Comparison of ENCODE assay signal across 12 mouse cellular contexts in genomic region chr7:112444985-112445367, GRCm38 (mm10). TPM values are rescaled to one million over a fixed set of nuclear protein-coding genes. Genes with fewer than 3 reads are reported as not detected.
DNase-seq lines count a peak whose midpoint lies in the region; ATAC-seq lines count a peak whose summit lies in the region.
"Had no signal": no experiment of that assay in that cellular context is flagged by ENCODE, and none has a peak within 500 bp of the region (broad histone marks: within the 10 kb centered on the region; RNA-seq: fewer than 3 reads in every experiment).

No protein-coding gene starts in this region.

- no peak; the same call in 1 of the 2 replicates for ATAC-seq in kidney, embryonic 15.5 days (replicated peaks; ENCODE audit: low FRiP score)
- no peak for ATAC-seq in embryonic facial prominence, embryonic 15.5 days (ENCODE audit: insufficient number of reproducible peaks, low FRiP score, low TSS enrichment, low read depth)
- ATAC-seq in hindbrain, embryonic 14.5 days (ENCODE audit: low FRiP score) = 0 out of 2 replicates have a peak, but pooled peaks have one; percentile 11
- peak; percentile 53 for ATAC-seq in midbrain, embryonic 15.5 days (replicated peaks)
- ATAC-seq in inflammation-experienced regulatory T-cells, adult 6 months = no peak
- ATAC-seq in monocyte, adult 5-6 weeks (replicated peaks; ENCODE audit: insufficient number of reproducible peaks, low FRiP score, low TSS enrichment, poor library complexity, severe bottlenecking) = no peak

- no peak overlapping the region for H3K4me3 ChIP-seq in kidney, embryonic 15.5 days (replicated peaks)
- H3K4me3 ChIP-seq in embryonic facial prominence, embryonic 15.5 days (replicated peaks) = no peak overlapping the region
- H3K4me3 ChIP-seq in hindbrain, embryonic 14.5 days (replicated peaks; ENCODE audit: low read length) = no peak overlapping the region
- H3K4me3 ChIP-seq in midbrain, embryonic 15.5 days = no peak overlapping the region
- H3K4me3 ChIP-seq: myocyte had no signal

- no peaks in the 10 kb centered on the region for H3K27me3 ChIP-seq in kidney, embryonic 15.5 days
- no peaks in the 10 kb centered on the region for H3K27me3 ChIP-seq in embryonic facial prominence, embryonic 15.5 days
- no peaks in the 10 kb centered on the region for H3K27me3 ChIP-seq in hindbrain, embryonic 14.5 days (ENCODE audit: control insufficient read depth, insufficient read depth, low read length)
- H3K27me3 ChIP-seq in midbrain, embryonic 15.5 days (replicated peaks) = no peaks in the 10 kb centered on the region
- H3K27me3 ChIP-seq: CH12.LX had no signal

- 0 out of 2 replicates have a peak, but pooled peaks cover 4% of the 10 kb centered on the region for H3K9me3 ChIP-seq in kidney, embryonic 15.5 days (replicated peaks)
- no peaks in the 10 kb centered on the region for H3K9me3 ChIP-seq in embryonic facial prominence, embryonic 15.5 days (replicated peaks)
- H3K9me3 ChIP-seq in hindbrain, embryonic 14.5 days (ENCODE audit: control insufficient read depth, low read length) = no peaks in the 10 kb centered on the region; the same call in 1 of the 2 replicates
- no peaks in the 10 kb centered on the region for H3K9me3 ChIP-seq in midbrain, embryonic 15.5 days

- H3K27ac ChIP-seq in kidney, embryonic 15.5 days = peak overlapping the region; percentile 54; the same call in 1 of the 2 replicates
- peak overlapping the region; percentile 63; the same call in 1 of the 2 replicates for H3K27ac ChIP-seq in embryonic facial prominence, embryonic 15.5 days (replicated peaks)
- peak overlapping the region; percentile 64 for H3K27ac ChIP-seq in hindbrain, embryonic 14.5 days
- peak overlapping the region; percentile 65 for H3K27ac ChIP-seq in midbrain, embryonic 15.5 days

- no peak overlapping the region for H3K9ac ChIP-seq in kidney, embryonic 15.5 days
- H3K9ac ChIP-seq in embryonic facial prominence, embryonic 15.5 days = no peak overlapping the region
- 0 out of 2 replicates have a peak overlapping the region, but pooled peaks have one; percentile 35 for H3K9ac ChIP-seq in hindbrain, embryonic 14.5 days
- H3K9ac ChIP-seq in midbrain, embryonic 15.5 days = no peak overlapping the region

- WGBS in kidney, embryonic 15.5 days = 27% methylated on average over 9 of the region's 9 CpGs
- 52% methylated on average over 9 of the region's 9 CpGs for WGBS in embryonic facial prominence, embryonic 15.5 days
- WGBS in hindbrain, embryonic 14.5 days = 9% methylated on average over 9 of the region's 9 CpGs
- WGBS in midbrain, embryonic 15.5 days = 25% methylated on average over 9 of the region's 9 CpGs

- H3K4me1 ChIP-seq in kidney, embryonic 15.5 days = peaks cover 40% of the 10 kb centered on the region
- H3K4me1 ChIP-seq in embryonic facial prominence, embryonic 15.5 days = peaks cover 11% of the 10 kb centered on the region
- H3K4me1 ChIP-seq in hindbrain, embryonic 14.5 days (replicated peaks; ENCODE audit: control insufficient read depth, insufficient read depth, low read length) = peaks cover 22% of the 10 kb centered on the region
- peaks cover 19% of the 10 kb centered on the region for H3K4me1 ChIP-seq in midbrain, embryonic 15.5 days

- H3K4me2 ChIP-seq in kidney, embryonic 15.5 days = no peak overlapping the region
- 0 out of 2 replicates have a peak overlapping the region, but pooled peaks have one; percentile 8 for H3K4me2 ChIP-seq in embryonic facial prominence, embryonic 15.5 days (replicated peaks)
- H3K4me2 ChIP-seq in hindbrain, embryonic 14.5 days (replicated peaks) = peak overlapping the region; percentile 25
- H3K4me2 ChIP-seq in midbrain, embryonic 15.5 days = peak overlapping the region; percentile 17; the same call in 1 of the 2 replicates

- H3K36me3 ChIP-seq in kidney, embryonic 15.5 days = no peaks in the 10 kb centered on the region; the same call in 1 of the 2 replicates
- H3K36me3 ChIP-seq in embryonic facial prominence, embryonic 15.5 days = no peaks in the 10 kb centered on the region
- H3K36me3 ChIP-seq in hindbrain, embryonic 14.5 days (replicated peaks; ENCODE audit: control insufficient read depth, insufficient read depth) = no peaks in the 10 kb centered on the region
- no peaks in the 10 kb centered on the region for H3K36me3 ChIP-seq in midbrain, embryonic 15.5 days (replicated peaks)

- no peak for DNase-seq in kidney, adult 9 months
- no peak for DNase-seq in hindbrain, embryonic 14.5 days (ENCODE audit: low spot score)
- no peak for DNase-seq in embryo, embryonic 10.5 days (ENCODE audit: low spot score)
- DNase-seq: gastrocnemius, postnatal 14 days; right cerebral cortex, postnatal 4 days had no signal

RNA-seq across cellular contexts. Expression of gene Parva, which starts 17.7 kb away (rescaled TPM):
- 103 and 107 TPM in 2 replicates for polyA plus RNA-seq in kidney, embryonic 15.5 days (2015; fragmentation: Nextera tagmentation; extraction: Ambion mirVana)
- 96.0 and 105 TPM in 2 replicates for polyA plus RNA-seq in embryonic facial prominence, embryonic 15.5 days (2015; fragmentation: Nextera tagmentation; extraction: Ambion mirVana)
- 28.1 and 28.8 TPM in 2 replicates for polyA plus RNA-seq in hindbrain, embryonic 14.5 days (2014; fragmentation: Nextera tagmentation; extraction: Ambion mirVana)
- 23.9 and 25.7 TPM in 2 replicates for polyA plus RNA-seq in midbrain, embryonic 15.5 days (2015; fragmentation: Nextera tagmentation; extraction: Ambion mirVana)
- not detected for polyA plus RNA-seq in inflammation-experienced regulatory T-cells, adult 6 months (2017; shearing (Covaris generic))
- total RNA-seq in monocyte, adult 5-6 weeks (2017) = not detected in 3 replicates

Comparison
In these comparisons a context has a peak if more than half of its experiments do, and no peak if none do; other contexts are left out.
1. ATAC-seq: peak in hindbrain, embryonic 14.5 days (single experiment) and midbrain, embryonic 15.5 days (single experiment); none in kidney, embryonic 15.5 days (single experiment), embryonic facial prominence, embryonic 15.5 days (single experiment), inflammation-experienced regulatory T-cells, adult 6 months (single experiment) and monocyte, adult 5-6 weeks (single experiment).
2. RNA of gene Parva, which starts 17.7 kb away (polyA plus RNA-seq): 103 to 107 TPM in kidney, embryonic 15.5 days, 96.0 to 105 TPM in embryonic facial prominence, embryonic 15.5 days, 28.1 to 28.8 TPM in hindbrain, embryonic 14.5 days and 23.9 to 25.7 TPM in midbrain, embryonic 15.5 days; not detected in inflammation-experienced regulatory T-cells, adult 6 months; every median in the first group is over 10 times any median in the second.
3. Peak in every context shown above with its lines, with median percentiles within 50 percentile points of each other: H3K27ac ChIP-seq.